Mouse (Mus musculus): Measurements from ENCODE around the gene Mrpl30.

- no peak for TF ChIP-seq CTCF (IDR thresholded peaks at IDR 0.05; ENCODE audit: low read depth, low read length)
- no peak for TF ChIP-seq GATA1 (IDR thresholded peaks at IDR 0.05; ENCODE audit: borderline replicate concordance, low read length)
- TF ChIP-seq GATA2 (IDR thresholded peaks at IDR 0.05; ENCODE audit: borderline replicate concordance, low read depth, low read length): no peak
- no peak for TF ChIP-seq TAL1 (conservative IDR thresholded peaks at IDR 0.05; ENCODE audit: low read depth, low read length)
These were observed 25.5 kb upstream of the Mrpl30 start for GRCm38 (mm10) chr1:37864511-37865400.

All from G1E (cell line).